Mouse (Mus musculus) layer of hippocampus, adult 18-20 months (tissue): ENCODE data around the gene Adcyap1r1. TPM values are rescaled to one million over a fixed set of nuclear protein-coding genes. Genes with fewer than 3 reads are reported as not detected.

Experiments used
- microRNA-seq, 2 experiments: library from miRNA; unstranded; fragments of <30 nt; microRNA quantifications; one replicate each; pipeline ENCODE4 v1.2.0; 2021
- total RNA-seq, 2 experiments: library from RNA; stranded (reverse); gene quantifications; 2 replicates each; pipeline ENCODE4 v1.2.3; 2021

Gene Adcyap1r1
- total RNA-seq, 2 experiments from 2014 or later, result 133 to 142 TPM

Small RNA genes within 50 kb of the gene (microRNA-seq; reads per million reads assigned to microRNA genes)
- 0 reads per million in 2 experiments for gene Gm44352

Other genes starting within 250 kb of the Adcyap1r1 start
- 10 to 100 TPM in 1 of 2 experiments, 1 to 10 TPM in 1; 9.5 to 12.6 TPM for gene Mindy4, start 248.6 kb upstream of the Adcyap1r1 start, total RNA-seq
- gene Aqp1, start 115.5 kb upstream of the Adcyap1r1 start, total RNA-seq, result 1 to 10 TPM in 1 of 2 experiments, under 1 TPM in 1; 0.43 to 1.2 TPM
- not detected for gene Ghrhr, start 75.7 kb upstream of the Adcyap1r1 start, total RNA-seq
- 100 to 1,000 TPM; 144 to 176 TPM for gene Neurod6, start 229.3 kb downstream of the Adcyap1r1 start, total RNA-seq